Mouse (Mus musculus): ENCODE measurements at regions not wholly inside any gene's neighbourhood (a gene's known extent, or its start where the extent isn't known, plus 50 kb on each side); places are given as distances from the start of the nearest gene placed in this dataset.

DNA sequence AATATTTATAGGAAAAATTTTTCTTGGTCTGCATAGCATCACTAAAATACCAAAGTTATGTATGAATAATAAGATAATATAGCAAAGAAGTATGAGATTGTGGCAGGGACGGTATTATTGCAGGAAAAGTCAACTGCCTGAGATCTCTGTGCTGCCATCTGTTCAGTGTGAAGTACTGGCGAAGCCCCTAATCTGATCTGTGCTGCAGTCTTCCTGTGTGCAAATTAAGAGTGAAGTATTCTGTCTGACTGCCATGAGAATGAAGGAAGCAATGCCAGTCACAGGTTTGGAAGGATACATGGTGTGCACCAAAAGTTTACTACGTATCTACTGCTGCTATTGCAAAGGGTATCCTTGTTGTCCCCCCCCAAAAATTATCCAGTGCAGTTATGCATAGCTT is 501.5 kb downstream of the Rab28 start:
- WGBS: 77% methylated on average over 3 of the region's 3 CpGs
- Histone ChIP-seq H3K4me3 (replicated peaks; ENCODE audit: extremely low read depth, low read depth, low read length) (no peak overlapping the region), H3K4me1 (ENCODE audit: control insufficient read depth, insufficient read depth, low read length) (no peaks in the 10 kb centered on the region)
- no peak for DNase-seq
- TF ChIP-seq CTCF (IDR thresholded peaks at IDR 0.05; ENCODE audit: insufficient read depth, low read length) (no peak), POLR2A (IDR thresholded peaks at IDR 0.05; ENCODE audit: borderline replicate concordance, extremely low read depth, low read depth, low read length) (no peak)

DNA sequence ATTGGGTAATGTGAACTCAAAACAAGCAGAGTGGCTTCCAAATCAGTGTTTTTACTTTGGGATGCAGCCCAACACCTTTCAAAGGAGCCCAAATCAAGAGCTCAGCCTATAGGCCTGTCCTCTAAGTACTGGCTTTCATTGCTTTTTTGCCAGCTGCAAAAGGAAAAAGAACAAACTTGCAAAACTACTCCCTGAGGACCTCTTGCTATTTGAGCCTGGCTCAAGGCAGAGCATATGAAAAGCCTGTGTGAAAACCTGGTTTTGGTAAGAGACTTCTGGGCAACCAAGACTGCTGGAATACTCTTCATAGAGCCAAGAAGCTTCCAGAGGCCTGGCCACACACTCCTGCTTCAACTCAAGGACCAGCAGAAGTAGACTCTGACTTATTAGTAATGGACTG is 503.5 kb downstream of the Rab28 start:
- no peak for TF ChIP-seq CTCF (IDR thresholded peaks at IDR 0.05; ENCODE audit: insufficient read depth, low read length)
- no peak for TF ChIP-seq POLR2A (IDR thresholded peaks at IDR 0.05; ENCODE audit: borderline replicate concordance, extremely low read depth, low read depth, low read length)
- no peak for DNase-seq
- Histone ChIP-seq H3K4me1 (ENCODE audit: control insufficient read depth, insufficient read depth, low read length) (no peaks in the 10 kb centered on the region), H3K4me3 (replicated peaks; ENCODE audit: extremely low read depth, low read depth, low read length) (no peak overlapping the region)

DNA sequence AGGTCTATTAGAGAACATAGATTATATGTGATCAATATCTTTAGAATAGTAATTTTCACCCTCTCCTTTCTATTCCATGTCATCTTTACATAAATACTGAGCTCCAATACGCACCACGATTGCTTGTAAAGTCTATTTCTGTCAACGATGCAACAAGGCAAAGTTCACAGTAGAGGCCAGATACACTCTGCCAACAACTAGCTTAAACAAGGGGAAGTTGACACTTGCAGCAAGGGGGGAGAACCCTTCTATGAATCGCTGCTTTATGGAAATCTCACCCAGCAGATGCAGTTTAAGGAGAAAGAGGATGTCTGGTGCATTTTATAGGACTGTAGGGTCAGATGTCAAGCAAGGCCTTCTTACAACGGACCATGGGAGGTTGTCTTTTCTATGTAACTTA is 520.8 kb downstream of the Rab28 start:
- WGBS: 35% methylated on average over 5 of the region's 5 CpGs
- TF ChIP-seq POLR2A (IDR thresholded peaks at IDR 0.05; ENCODE audit: borderline replicate concordance, extremely low read depth, low read depth, low read length): no peak
- TF ChIP-seq CTCF (IDR thresholded peaks at IDR 0.05; ENCODE audit: insufficient read depth, low read length): no peak
- no peaks in the 10 kb centered on the region for H3K4me1 ChIP-seq (ENCODE audit: control insufficient read depth, insufficient read depth, low read length)
- no peak for DNase-seq
- no peak overlapping the region for H3K4me3 ChIP-seq (replicated peaks; ENCODE audit: extremely low read depth, low read depth, low read length)

DNA sequence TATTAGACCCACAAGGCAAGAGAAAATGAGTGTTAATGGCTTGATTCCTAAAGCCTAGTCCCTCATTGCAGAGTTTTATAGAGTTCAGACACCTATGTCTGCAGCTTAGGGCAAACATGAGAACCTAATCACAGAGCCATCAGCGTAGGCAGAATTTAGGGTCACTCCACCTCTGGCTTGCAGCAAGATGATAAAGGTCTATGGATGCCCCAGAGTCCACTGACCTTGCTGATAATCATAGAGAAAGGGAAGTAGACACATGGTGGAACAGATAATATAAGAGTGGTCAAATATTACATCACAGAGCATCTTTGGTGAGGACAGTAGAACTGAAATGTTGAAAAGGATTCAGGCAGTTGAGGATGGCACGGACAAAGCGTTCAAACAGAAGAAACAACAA is 530.7 kb downstream of the Rab28 start:
- Histone ChIP-seq H3K4me1 (ENCODE audit: control insufficient read depth, insufficient read depth, low read length) (no peaks in the 10 kb centered on the region), H3K4me3 (replicated peaks; ENCODE audit: extremely low read depth, low read depth, low read length) (no peak overlapping the region)
- 79% methylated on average over 3 of the region's 3 CpGs for WGBS
- DNase-seq: no peak
- no peak for TF ChIP-seq CTCF (IDR thresholded peaks at IDR 0.05; ENCODE audit: insufficient read depth, low read length)
- no peak for TF ChIP-seq POLR2A (IDR thresholded peaks at IDR 0.05; ENCODE audit: borderline replicate concordance, extremely low read depth, low read depth, low read length)

DNA sequence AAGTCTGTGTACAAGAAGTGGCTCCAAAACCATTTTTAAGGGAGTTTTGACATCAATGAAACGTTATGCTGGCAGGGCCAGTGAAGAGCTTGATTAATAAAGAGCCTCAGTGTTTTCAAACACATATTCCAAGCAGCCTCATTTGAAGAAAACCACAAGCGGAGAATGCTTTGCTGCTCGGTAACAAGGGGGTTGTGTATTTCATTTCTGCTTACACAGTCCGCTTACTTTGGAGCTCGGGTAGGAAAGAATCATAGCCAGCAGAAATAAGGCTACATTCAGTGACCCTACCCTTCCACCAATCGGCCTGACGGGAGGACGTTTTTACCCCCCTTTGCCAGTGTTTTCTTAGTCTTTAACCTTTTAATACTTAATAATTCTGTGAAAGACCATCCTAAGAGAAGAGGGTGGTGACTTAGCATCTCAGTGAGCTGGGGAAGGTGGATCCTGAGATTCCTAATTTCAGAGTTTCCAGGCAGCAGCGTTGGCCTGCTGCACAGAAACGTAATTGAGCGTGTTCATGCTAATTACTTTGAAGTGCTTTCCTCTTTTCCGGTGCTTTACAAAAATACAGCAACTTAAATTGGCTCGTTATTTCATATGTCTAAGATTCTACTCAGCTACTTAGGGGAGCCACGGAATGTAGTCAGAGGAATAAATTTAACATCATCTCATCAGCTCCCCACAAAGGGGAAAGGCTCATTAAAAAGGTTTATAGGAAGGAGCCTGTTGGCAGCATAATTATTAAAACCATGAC is 541.9 kb downstream of the Rab28 start:
- DNase-seq: no peak
- Histone ChIP-seq H3K4me1 (ENCODE audit: control insufficient read depth, insufficient read depth, low read length) (no peaks in the 10 kb centered on the region), H3K4me3 (replicated peaks; ENCODE audit: extremely low read depth, low read depth, low read length) (no peak overlapping the region)
- no peak for TF ChIP-seq POLR2A (IDR thresholded peaks at IDR 0.05; ENCODE audit: borderline replicate concordance, extremely low read depth, low read depth, low read length)
- no peak for TF ChIP-seq CTCF (IDR thresholded peaks at IDR 0.05; ENCODE audit: insufficient read depth, low read length)
- 72% methylated on average over 14 of the region's 14 CpGs for WGBS

DNA sequence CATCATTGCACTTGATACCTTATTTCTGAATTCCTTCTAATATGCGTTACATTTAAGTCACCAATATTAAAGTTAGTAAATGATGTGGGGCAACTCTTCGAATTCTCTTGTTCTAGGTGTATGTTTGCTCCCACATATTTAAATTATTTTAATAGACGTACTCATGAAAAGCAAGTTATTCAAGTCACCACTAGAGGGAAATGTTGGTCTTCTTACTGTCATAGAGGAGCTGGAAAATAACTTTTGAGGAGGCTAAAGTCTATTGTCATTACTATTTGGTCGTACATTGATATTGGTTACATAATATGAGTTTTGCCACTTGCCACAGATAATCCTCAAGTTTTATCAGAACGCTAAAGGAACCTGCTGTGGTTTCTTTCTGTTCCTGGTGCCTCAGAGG is 582.9 kb downstream of the Rab28 start:
- no peaks in the 10 kb centered on the region for H3K4me1 ChIP-seq (ENCODE audit: control insufficient read depth, insufficient read depth, low read length)
- WGBS: 17% methylated on average over 5 of the region's 5 CpGs
- TF ChIP-seq CTCF (IDR thresholded peaks at IDR 0.05; ENCODE audit: insufficient read depth, low read length) (peak; percentile 34; the same call in 1 of the 2 replicates), POLR2A (IDR thresholded peaks at IDR 0.05; ENCODE audit: borderline replicate concordance, extremely low read depth, low read depth, low read length) (no peak)
- no peak overlapping the region for H3K4me3 ChIP-seq (replicated peaks; ENCODE audit: extremely low read depth, low read depth, low read length)
- no peak for DNase-seq

DNA sequence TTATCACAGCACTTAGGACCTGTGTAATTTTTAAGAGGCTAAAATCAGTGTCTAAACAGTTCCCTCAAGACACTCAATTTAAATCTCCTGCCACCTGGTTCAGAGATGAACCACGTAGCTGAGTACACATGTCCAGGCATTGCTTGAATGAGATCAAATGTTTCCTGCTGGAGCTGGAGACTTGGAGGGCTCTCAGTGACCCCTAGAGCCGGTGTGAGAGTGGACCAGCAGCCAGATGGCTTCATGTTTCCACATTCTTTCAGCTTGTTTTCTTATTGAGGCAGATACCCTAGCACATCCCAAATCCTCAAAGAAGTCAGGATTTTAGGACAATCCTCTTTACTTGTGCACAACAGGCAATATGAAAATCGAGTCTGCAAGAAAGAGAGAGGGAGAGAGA is 590.3 kb downstream of the Rab28 start:
- 23% methylated on average over 3 of the region's 3 CpGs for WGBS
- DNase-seq: no peak
- Histone ChIP-seq H3K4me3 (replicated peaks; ENCODE audit: extremely low read depth, low read depth, low read length) (no peak overlapping the region), H3K4me1 (ENCODE audit: control insufficient read depth, insufficient read depth, low read length) (no peaks in the 10 kb centered on the region)
- no peak for TF ChIP-seq CTCF (IDR thresholded peaks at IDR 0.05; ENCODE audit: insufficient read depth, low read length)
- TF ChIP-seq POLR2A (IDR thresholded peaks at IDR 0.05; ENCODE audit: borderline replicate concordance, extremely low read depth, low read depth, low read length): no peak

DNA sequence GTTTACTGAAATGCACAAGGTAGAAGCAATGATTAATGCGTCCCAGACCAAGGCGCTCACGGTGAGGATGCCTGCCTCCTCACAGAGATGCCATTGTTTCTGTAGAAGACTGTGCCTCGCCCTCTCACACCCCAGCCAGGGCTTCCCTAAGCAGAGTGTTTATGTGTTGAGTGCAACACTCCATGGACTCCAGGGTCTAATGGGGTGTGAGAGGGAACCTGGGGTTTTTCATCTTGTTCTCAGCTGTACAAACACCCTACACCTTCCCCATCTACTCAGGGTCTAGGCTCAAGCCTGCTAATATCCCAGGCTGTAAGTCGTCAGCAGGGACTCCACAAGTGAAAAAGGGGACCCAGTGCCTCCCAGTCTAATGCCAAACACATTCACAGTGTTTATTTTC is 620.2 kb downstream of the Rab28 start:
- no peaks in the 10 kb centered on the region for H3K4me1 ChIP-seq (ENCODE audit: control insufficient read depth, insufficient read depth, low read length)
- H3K4me3 ChIP-seq (replicated peaks; ENCODE audit: extremely low read depth, low read depth, low read length): no peak overlapping the region
- 35% methylated on average over 5 of the region's 5 CpGs for whole genome bisulfite sequencing
- TF ChIP-seq POLR2A (IDR thresholded peaks at IDR 0.05; ENCODE audit: borderline replicate concordance, extremely low read depth, low read depth, low read length): no peak
- no peak for TF ChIP-seq CTCF (IDR thresholded peaks at IDR 0.05; ENCODE audit: insufficient read depth, low read length)
- DNase-seq: no peak

DNA sequence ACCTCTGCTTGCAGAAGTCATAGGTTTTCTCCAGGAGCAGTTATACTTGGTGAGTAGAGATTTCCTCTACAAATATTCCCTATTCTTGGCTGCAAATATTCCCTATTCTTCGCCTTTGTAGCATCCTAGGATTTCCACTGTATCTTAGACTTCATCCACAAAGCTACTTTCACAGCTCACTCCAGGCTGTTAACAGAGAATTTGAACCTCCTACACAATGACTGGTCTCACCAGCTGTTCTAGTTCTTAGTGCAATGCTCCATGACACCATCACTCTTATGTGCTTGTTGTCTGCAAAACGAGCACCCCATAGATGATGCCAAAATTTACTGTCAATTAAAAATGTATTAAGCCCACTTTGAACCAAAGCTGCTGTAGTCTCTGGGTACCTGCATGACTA is 631.5 kb downstream of the Rab28 start:
- H3K4me1 ChIP-seq (ENCODE audit: control insufficient read depth, insufficient read depth, low read length): no peaks in the 10 kb centered on the region
- no peak for DNase-seq
- TF ChIP-seq CTCF (IDR thresholded peaks at IDR 0.05; ENCODE audit: insufficient read depth, low read length) (no peak), POLR2A (IDR thresholded peaks at IDR 0.05; ENCODE audit: borderline replicate concordance, extremely low read depth, low read depth, low read length) (no peak)
- no peak overlapping the region for H3K4me3 ChIP-seq (replicated peaks; ENCODE audit: extremely low read depth, low read depth, low read length)
- 65% methylated on average over 2 of the region's 2 CpGs for WGBS

DNA sequence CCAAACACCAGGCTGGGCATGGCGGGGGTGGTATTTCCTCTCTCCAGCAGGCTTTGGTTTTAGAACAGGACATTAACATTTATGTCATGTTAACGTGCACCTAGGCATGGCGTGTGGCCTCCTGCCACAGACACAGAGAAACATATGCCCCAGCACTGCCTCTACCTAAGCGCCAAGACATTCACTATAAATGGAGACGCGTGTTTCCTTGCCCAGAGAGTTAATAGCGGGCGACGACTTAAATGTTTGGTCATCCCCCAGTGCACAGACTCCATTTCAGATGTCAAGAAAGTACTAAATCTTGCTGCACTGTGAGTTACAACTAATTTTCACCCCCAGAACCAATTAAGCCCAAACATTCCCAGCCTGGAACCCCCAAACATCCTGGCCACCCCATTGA is 646.3 kb downstream of the Rab28 start:
- Histone ChIP-seq H3K4me1 (ENCODE audit: control insufficient read depth, insufficient read depth, low read length) (no peaks in the 10 kb centered on the region), H3K4me3 (replicated peaks; ENCODE audit: extremely low read depth, low read depth, low read length) (no peak overlapping the region)
- 70% methylated on average over 9 of the region's 9 CpGs for WGBS
- DNase-seq: no peak
- TF ChIP-seq CTCF (IDR thresholded peaks at IDR 0.05; ENCODE audit: insufficient read depth, low read length) (no peak), POLR2A (IDR thresholded peaks at IDR 0.05; ENCODE audit: borderline replicate concordance, extremely low read depth, low read depth, low read length) (no peak)

Data from lung, adult 2 months (tissue).